Mouse (Mus musculus) hindbrain, embryonic 16.5 days (tissue): ENCODE results near the gene Ces2g. TPM values are rescaled to one million over a fixed set of nuclear protein-coding genes. Genes with fewer than 3 reads are reported as not detected.

Experiments
- ATAC-seq: fragments of 200-750 bp; cut with Nextera tagmentation; 2 replicates; pipeline ENCODE4 v1.8.0; 2017; ENCODE audit warnings: moderate TSS enrichment, moderate library complexity
- H3K27ac ChIP-seq: fragments of 300-500 bp; sonication (generic); 2 replicates; pipeline ENCODE4 v1.5.1; 2014; ENCODE audit warnings: low read depth, mild to moderate bottlenecking, control low read depth, low read length, moderate library complexity
- H3K27me3 ChIP-seq: fragments of 300-500 bp; sonication (generic); replicated peaks from 2 replicates; pipeline ENCODE4 v1.6.1; 2014; ENCODE audit warnings: low read length; ENCODE audit not compliant: control insufficient read depth, insufficient read depth
- H3K36me3 ChIP-seq: fragments of 300-500 bp; sonication (generic); 2 replicates; pipeline ENCODE4 v1.6.1; 2014; ENCODE audit warnings: mild to moderate bottlenecking, low read length, moderate library complexity, mixed read lengths; ENCODE audit not compliant: control insufficient read depth, insufficient read depth
- H3K4me1 ChIP-seq: fragments of 300-500 bp; sonication (generic); 2 replicates; pipeline ENCODE4 v1.6.1; 2014; ENCODE audit warnings: low read depth, low read length; ENCODE audit not compliant: control insufficient read depth, insufficient read depth
- H3K4me2 ChIP-seq: fragments of 300-500 bp; sonication (generic); 2 replicates; pipeline ENCODE4 v1.6.1; 2014; ENCODE audit warnings: mild to moderate bottlenecking, low read length, control low read depth, moderate library complexity
- H3K4me3 ChIP-seq: fragments of 300-500 bp; sonication (generic); 2 replicates; pipeline ENCODE4 v1.5.1; 2014; ENCODE audit warnings: mild to moderate bottlenecking, low read length, control low read depth, moderate library complexity
- H3K9ac ChIP-seq: fragments of 300-500 bp; sonication (generic); 2 replicates; pipeline ENCODE4 v1.6.1; 2014; ENCODE audit warnings: low read depth, mild to moderate bottlenecking, control low read depth, low read length, moderate library complexity
- H3K9me3 ChIP-seq: fragments of 300-500 bp; sonication (generic); 2 replicates; pipeline ENCODE4 v1.6.1; 2014; ENCODE audit warnings: mild to moderate bottlenecking, low read length, moderate library complexity; ENCODE audit not compliant: control insufficient read depth
- WGBS: fragments of 180-500 bp; shearing (Covaris S2); extraction: QIAGEN DNeasy Blood & Tissue Kit; methylation state at CpG from one replicate; pipeline ENCODE4 v1.1.7; 2014; 5-methylcytosine and 5-hydroxymethylcytosine counted together
- polyA plus RNA-seq: library from polyadenylated mRNA; unstranded; fragments of >200 nt; fragmentation: Nextera tagmentation; extraction: Ambion mirVana; gene quantifications from 2 replicates; pipeline ENCODE4 v1.2.1, GENCODE M21; 2015

Gene Ces2g
- polyA plus RNA-seq, 1 experiment from 2014 or later, result 0.06 TPM

GRCm38 (mm10) chr8:104984942-104985341 is 23.4 kb downstream of the Ces2g start:
- no peak overlapping the region for H3K4me3 ChIP-seq
- WGBS, result 85% methylated on average over 2 of the region's 2 CpGs
- no peak for ATAC-seq

DNA sequence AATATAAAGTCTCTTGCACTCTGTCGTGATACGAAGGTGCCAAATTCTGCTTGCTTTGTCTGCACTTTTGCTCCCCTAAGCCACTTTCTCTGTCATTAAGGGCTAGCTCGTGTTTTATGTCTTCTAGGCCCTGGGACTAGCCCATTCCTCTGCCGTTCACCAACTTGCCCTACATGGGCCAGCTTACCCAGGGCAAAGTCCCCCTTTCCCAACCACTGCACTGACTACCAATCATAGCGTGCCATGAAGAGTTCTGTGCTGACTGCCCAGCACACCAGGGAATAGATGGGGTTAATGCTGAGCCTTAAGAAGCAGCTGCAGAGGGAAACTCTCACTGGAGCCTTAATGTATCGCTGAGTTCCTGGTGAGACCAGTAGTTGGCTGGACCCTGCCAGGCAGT is 36.7 kb downstream of the Ces2g start:
- H3K27ac ChIP-seq, result no peak overlapping the region
- no peaks in the 10 kb centered on the region for H3K36me3 ChIP-seq
- WGBS, result 76% methylated on average over 6 of the region's 6 CpGs
- no peaks in the 10 kb centered on the region for H3K9me3 ChIP-seq
- no peak overlapping the region for H3K9ac ChIP-seq
- H3K4me1 ChIP-seq, result no peaks in the 10 kb centered on the region
- H3K4me3 ChIP-seq, result no peak overlapping the region
- ATAC-seq, result no peak
- no peaks in the 10 kb centered on the region for H3K27me3 ChIP-seq
- no peak overlapping the region for H3K4me2 ChIP-seq

More at GRCm38 (mm10) chr8:104984942-104985341, 23.4 kb downstream of the Ces2g start:
- Histone ChIP-seq H3K9me3 (peaks cover 5% of the 10 kb centered on the region), H3K36me3 (no peaks in the 10 kb centered on the region), H3K4me1 (no peaks in the 10 kb centered on the region), H3K27me3 (no peaks in the 10 kb centered on the region), H3K27ac (no peak overlapping the region), H3K9ac (no peak overlapping the region), H3K4me2 (no peak overlapping the region)

DNA sequence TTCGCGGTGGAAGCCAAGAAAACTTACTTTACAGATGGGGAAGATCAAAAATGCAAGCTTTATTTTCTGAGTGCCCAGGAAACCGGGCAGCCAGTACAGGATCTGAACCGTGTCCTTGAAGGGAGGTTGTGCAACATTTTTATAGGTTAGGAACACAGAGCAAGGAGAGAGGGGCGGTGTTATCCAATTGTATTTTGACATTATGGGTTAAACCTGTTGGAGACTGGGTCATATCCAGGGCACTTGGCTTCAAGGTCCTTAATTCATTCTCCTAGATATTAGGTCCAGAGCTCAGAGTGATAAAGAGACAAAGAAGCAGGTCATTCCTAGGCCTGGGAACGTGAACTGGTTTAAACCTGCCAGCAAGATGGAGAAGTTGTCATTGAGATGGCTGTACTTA is 37.7 kb downstream of the Ces2g start:
- Histone ChIP-seq H3K9ac (no peak overlapping the region), H3K36me3 (no peaks in the 10 kb centered on the region), H3K9me3 (no peaks in the 10 kb centered on the region), H3K4me1 (no peaks in the 10 kb centered on the region), H3K4me2 (no peak overlapping the region), H3K4me3 (no peak overlapping the region), H3K27ac (no peak overlapping the region), H3K27me3 (no peaks in the 10 kb centered on the region)
- WGBS, result 89% methylated on average over 6 of the region's 6 CpGs
- no peak for ATAC-seq

GRCm38 (mm10) chr8:105000586-105000985 is 39.1 kb downstream of the Ces2g start, which contains the start of gene Ces2h:
Gene Ces2h (plus strand): TSS chr8:105000853.
- Histone ChIP-seq H3K4me2 (no peak within 1 kb of the TSS), H3K27ac (no peak within 1 kb of the TSS), H3K27me3 (no peaks in the 10 kb centered on the region), H3K36me3 (no peaks in the 10 kb centered on the region), H3K9me3 (no peaks in the 10 kb centered on the region), H3K9ac (no peak within 1 kb of the TSS), H3K4me3 (no peak within 1 kb of the TSS), H3K4me1 (no peaks in the 10 kb centered on the region)
- ATAC-seq, result no peak
- WGBS, result 80% methylated on average over 7 of the region's 7 CpGs

- no peak for ATAC-seq
- H3K4me3 ChIP-seq, result no peak overlapping the region
- WGBS, result 93% methylated on average over 2 of the region's 2 CpGs
- H3K27me3 ChIP-seq, result no peaks in the 10 kb centered on the region
- H3K4me2 ChIP-seq, result no peak overlapping the region
- no peak overlapping the region for H3K27ac ChIP-seq
- no peak overlapping the region for H3K9ac ChIP-seq
- H3K4me1 ChIP-seq, result no peaks in the 10 kb centered on the region
- no peaks in the 10 kb centered on the region for H3K9me3 ChIP-seq
- H3K36me3 ChIP-seq, result no peaks in the 10 kb centered on the region
These were observed 48.5 kb downstream of the Ces2g start for GRCm38 (mm10) chr8:105010000-105010399.

- H3K4me3 ChIP-seq, result no peak overlapping the region
- H3K9me3 ChIP-seq, result no peaks in the 10 kb centered on the region
- WGBS, result 77% methylated on average over 12 of the region's 12 CpGs
- H3K4me1 ChIP-seq, result no peaks in the 10 kb centered on the region
- no peaks in the 10 kb centered on the region for H3K36me3 ChIP-seq
- no peaks in the 10 kb centered on the region for H3K27me3 ChIP-seq
- H3K9ac ChIP-seq, result no peak overlapping the region
- no peak overlapping the region for H3K27ac ChIP-seq
- no peak for ATAC-seq
- H3K4me2 ChIP-seq, result no peak overlapping the region
These were observed 49.6 kb downstream of the Ces2g start for GRCm38 (mm10) chr8:105011136-105011535.

GRCm38 (mm10) chr8:105014391-105014790 is 52.9 kb downstream of the Ces2g start:
- 94% methylated on average over 5 of the region's 5 CpGs for WGBS
- H3K36me3 ChIP-seq, result no peaks in the 10 kb centered on the region
- no peaks in the 10 kb centered on the region for H3K4me1 ChIP-seq
- no peak overlapping the region for H3K9ac ChIP-seq
- no peaks in the 10 kb centered on the region for H3K27me3 ChIP-seq
- H3K9me3 ChIP-seq, result no peaks in the 10 kb centered on the region
- no peak overlapping the region for H3K4me2 ChIP-seq
- H3K4me3 ChIP-seq, result no peak overlapping the region
- no peak overlapping the region for H3K27ac ChIP-seq
- no peak for ATAC-seq

Other genes starting within 250 kb of the Ces2g start
- gene Ces2a, start 227.7 kb upstream of the Ces2g start, polyA plus RNA-seq, result not detected in 2 replicates
- 0.24 and 0.67 TPM in 2 replicates for gene Ces2b, start 130.1 kb upstream of the Ces2g start, polyA plus RNA-seq
- gene Ces2c, start 114.7 kb upstream of the Ces2g start, polyA plus RNA-seq, result not detected in 2 replicates
- not detected in 2 replicates for gene Ces2e, start 35.5 kb upstream of the Ces2g start, polyA plus RNA-seq
- gene Ces2f, start 14.4 kb upstream of the Ces2g start, polyA plus RNA-seq, result not detected in 2 replicates
- not detected in 2 replicates for gene Ces2h, start 39.1 kb downstream of the Ces2g start, polyA plus RNA-seq
- gene Ces3a, start 86.9 kb downstream of the Ces2g start, polyA plus RNA-seq, result not detected in 2 replicates
- not detected in 2 replicates for gene Ces3b, start 122.0 kb downstream of the Ces2g start, polyA plus RNA-seq
- gene Ces4a, start 170.1 kb downstream of the Ces2g start, polyA plus RNA-seq, result not detected in 2 replicates
- gene Cbfb, start 209.0 kb downstream of the Ces2g start, polyA plus RNA-seq, result 28.6 and 29.0 TPM in 2 replicates